Comparison of ENCODE assay signal across 17 mouse cellular contexts in the genomic region with DNA sequence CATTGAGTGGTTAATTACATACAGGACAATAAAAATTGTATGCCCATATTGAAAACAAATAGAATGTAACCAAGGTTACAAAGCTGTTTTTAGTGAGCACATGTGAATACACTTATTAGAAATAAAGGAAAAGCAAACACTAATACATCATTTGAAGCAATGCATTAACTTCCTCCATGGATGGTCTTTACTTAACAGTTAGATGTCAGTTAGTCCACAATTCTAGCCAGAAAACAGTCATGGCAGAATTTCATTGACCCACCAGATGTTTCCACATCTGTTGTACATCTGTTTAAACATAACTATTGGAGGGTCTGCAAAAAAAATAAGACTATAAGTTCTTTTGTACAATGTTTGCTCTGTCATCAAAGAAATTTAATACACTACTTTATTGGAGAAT.
"Had no signal": no experiment of that assay in that cellular context is flagged by ENCODE, and none has a peak within 500 bp of the region (broad histone marks: within the 10 kb centered on the region; RNA-seq: fewer than 3 reads in every experiment).

No protein-coding gene starts in this region.

- ATAC-seq: lung, postnatal 0 days; midbrain, embryonic 15.5 days had no signal

- H3K4me3 ChIP-seq: kidney, embryonic 15.5 days; limb, embryonic 13.5 days; liver, embryonic 13.5 days; megakaryocyte, embryonic 14.5 days; midbrain, embryonic 12.5 days; midbrain, embryonic 15.5 days; myocyte; neural tube, embryonic 13.5 days had no signal

- H3K9me3 ChIP-seq: kidney, embryonic 15.5 days; limb, embryonic 13.5 days; liver, embryonic 13.5 days; midbrain, embryonic 12.5 days; midbrain, embryonic 15.5 days; neural tube, embryonic 13.5 days had no signal

- H3K27me3 ChIP-seq: kidney, embryonic 15.5 days; limb, embryonic 13.5 days; liver, embryonic 13.5 days; megakaryocyte, embryonic 14.5 days; midbrain, embryonic 12.5 days; midbrain, embryonic 15.5 days; neural tube, embryonic 13.5 days had no signal

- H3K4me2 ChIP-seq: kidney, embryonic 15.5 days; limb, embryonic 13.5 days; liver, embryonic 13.5 days; midbrain, embryonic 12.5 days; midbrain, embryonic 15.5 days; neural tube, embryonic 13.5 days had no signal

- H3K9ac ChIP-seq: kidney, embryonic 15.5 days; limb, embryonic 13.5 days; liver, embryonic 13.5 days; midbrain, embryonic 12.5 days; midbrain, embryonic 15.5 days; neural tube, embryonic 13.5 days had no signal

- H3K27ac ChIP-seq: kidney, embryonic 15.5 days; limb, embryonic 13.5 days; liver, embryonic 13.5 days; midbrain, embryonic 12.5 days; midbrain, embryonic 15.5 days; neural tube, embryonic 13.5 days had no signal

- H3K4me1 ChIP-seq: kidney, embryonic 15.5 days; limb, embryonic 13.5 days; liver, embryonic 13.5 days; megakaryocyte, embryonic 14.5 days; midbrain, embryonic 12.5 days; midbrain, embryonic 15.5 days; neural tube, embryonic 13.5 days had no signal

- DNase-seq: kidney, adult 11 months; kidney, adult 8-10 months; kidney, postnatal 10 days; kidney, postnatal 36 days; left cerebral cortex, postnatal 4 days; liver, embryonic 13.5 days; lung, adult 2 months; thymus, adult 18-20 months; thymus, postnatal 36 days had no signal

- H3K36me3 ChIP-seq: kidney, embryonic 15.5 days; limb, embryonic 13.5 days; liver, embryonic 13.5 days; midbrain, embryonic 12.5 days; midbrain, embryonic 15.5 days; neural tube, embryonic 13.5 days had no signal
